ENCODE assay signal across 16 mouse cellular contexts in genomic region chr4:58518215-58518988, GRCm38 (mm10). TPM values are rescaled to one million over a fixed set of nuclear protein-coding genes. Genes with fewer than 3 reads are reported as not detected.
A peak's percentile ranks its signal among the peaks of the same experiment; 100 is the strongest.
DNase-seq lines count a peak whose midpoint lies in the region; ATAC-seq and TF ChIP-seq lines count a peak whose summit lies in the region.
"Had no signal": no experiment of that assay in that cellular context is flagged by ENCODE, and none has a peak within 500 bp of the region (broad histone marks: within the 10 kb centered on the region; RNA-seq: fewer than 3 reads in every experiment).

No protein-coding gene starts in this region.

- ATAC-seq in midbrain, embryonic 11.5 days (ENCODE audit: low FRiP score): no peak
- no peak for ATAC-seq in midbrain, postnatal 0 days (ENCODE audit: low FRiP score)
- peak; percentile 25; the same call in 1 of the 2 replicates for ATAC-seq in intestine, postnatal 0 days
- ATAC-seq in erythroid progenitor cell, adult 5-6 weeks (replicated peaks; ENCODE audit: low FRiP score, poor library complexity, severe bottlenecking): no peak
- ATAC-seq in cerebellum, adult (ENCODE audit: insufficient number of reproducible peaks, low FRiP score, low TSS enrichment): no peak
- no peak for ATAC-seq in liver, embryonic 12.5 days
- ATAC-seq: forebrain, postnatal 0 days had no signal

- H3K9me3 ChIP-seq in midbrain, embryonic 11.5 days (ENCODE audit: control insufficient read depth, low read length): no peaks in the 10 kb centered on the region; the same call in 1 of the 2 replicates
- H3K9me3 ChIP-seq in midbrain, postnatal 0 days (ENCODE audit: low read length): no peaks in the 10 kb centered on the region
- no peaks in the 10 kb centered on the region for H3K9me3 ChIP-seq in intestine, postnatal 0 days (ENCODE audit: control insufficient read depth)
- H3K9me3 ChIP-seq in liver, embryonic 12.5 days (replicated peaks): no peaks in the 10 kb centered on the region

- H3K36me3 ChIP-seq in midbrain, embryonic 11.5 days (ENCODE audit: control insufficient read depth, insufficient read depth, low read length): no peaks in the 10 kb centered on the region
- H3K36me3 ChIP-seq in midbrain, postnatal 0 days (ENCODE audit: insufficient read depth, low read length): no peaks in the 10 kb centered on the region
- no peaks in the 10 kb centered on the region; the same call in 1 of the 2 replicates for H3K36me3 ChIP-seq in intestine, postnatal 0 days (ENCODE audit: control insufficient read depth, insufficient read depth)
- no peaks in the 10 kb centered on the region for H3K36me3 ChIP-seq in liver, embryonic 12.5 days

- H3K4me3 ChIP-seq in midbrain, embryonic 11.5 days (ENCODE audit: low read depth, low read length): no peak overlapping the region
- H3K4me3 ChIP-seq in midbrain, postnatal 0 days (ENCODE audit: low read depth, low read length): no peak overlapping the region
- no peak overlapping the region for H3K4me3 ChIP-seq in intestine, postnatal 0 days (ENCODE audit: low read depth, low read length)
- no peak overlapping the region for H3K4me3 ChIP-seq in liver, embryonic 12.5 days
- H3K4me3 ChIP-seq: megakaryocyte, embryonic 14.5 days had no signal

- peak; percentile 13 to 29 for DNase-seq in cerebellum, postnatal 10 days
- no peak for DNase-seq in cerebellum, adult 18-20 months
- peak; percentile 28 for DNase-seq in midbrain, embryonic 11.5 days (ENCODE audit: low spot score, missing footprints)
- no peak for DNase-seq in midbrain, postnatal 0 days (ENCODE audit: low spot score)
- DNase-seq: adrenal gland, postnatal 14 days; forebrain, postnatal 0 days; gastrocnemius, postnatal 36 days; heart, postnatal 10 days; kidney, adult 18-20 months; lung, adult 2 months; spleen, adult 18-20 months had no signal

- H3K4me1 ChIP-seq in midbrain, embryonic 11.5 days (ENCODE audit: control insufficient read depth, insufficient read depth, low read length): no peaks in the 10 kb centered on the region
- no peaks in the 10 kb centered on the region for H3K4me1 ChIP-seq in midbrain, postnatal 0 days (ENCODE audit: insufficient read depth, low read length)
- peaks cover 2% of the 10 kb centered on the region; the same call in 1 of the 2 replicates for H3K4me1 ChIP-seq in intestine, postnatal 0 days (replicated peaks; ENCODE audit: control insufficient read depth, insufficient read depth, low read length)
- no peaks in the 10 kb centered on the region for H3K4me1 ChIP-seq in liver, embryonic 12.5 days

- H3K27ac ChIP-seq in midbrain, embryonic 11.5 days (ENCODE audit: low read depth, low read length): no peak overlapping the region
- no peak overlapping the region for H3K27ac ChIP-seq in midbrain, postnatal 0 days (ENCODE audit: low read depth, low read length)
- H3K27ac ChIP-seq in intestine, postnatal 0 days (ENCODE audit: low read depth, low read length): peak overlapping the region; percentile 21; the same call in 1 of the 2 replicates
- H3K27ac ChIP-seq in liver, embryonic 12.5 days: no peak overlapping the region

- H3K9ac ChIP-seq in midbrain, embryonic 11.5 days (ENCODE audit: low read length): no peak overlapping the region
- no peak overlapping the region for H3K9ac ChIP-seq in midbrain, postnatal 0 days (replicated peaks; ENCODE audit: low read length, poor library complexity, severe bottlenecking)
- H3K9ac ChIP-seq in intestine, postnatal 0 days (ENCODE audit: low read depth, low read length): no peak overlapping the region
- no peak overlapping the region for H3K9ac ChIP-seq in liver, embryonic 12.5 days
- H3K9ac ChIP-seq: forebrain, postnatal 0 days had no signal

- H3K4me2 ChIP-seq in midbrain, embryonic 11.5 days: no peak overlapping the region
- H3K4me2 ChIP-seq in midbrain, postnatal 0 days (ENCODE audit: low read depth, low read length, poor library complexity, severe bottlenecking): no peak overlapping the region
- H3K4me2 ChIP-seq in intestine, postnatal 0 days (replicated peaks; ENCODE audit: low read depth): no peak overlapping the region
- H3K4me2 ChIP-seq in liver, embryonic 12.5 days: no peak overlapping the region

- H3K27me3 ChIP-seq in midbrain, embryonic 11.5 days (ENCODE audit: control insufficient read depth, insufficient read depth, low read length): no peaks in the 10 kb centered on the region
- no peaks in the 10 kb centered on the region for H3K27me3 ChIP-seq in midbrain, postnatal 0 days (ENCODE audit: insufficient read depth, low read length)
- no peaks in the 10 kb centered on the region for H3K27me3 ChIP-seq in intestine, postnatal 0 days (replicated peaks; ENCODE audit: control insufficient read depth, insufficient read depth, low read length)
- H3K27me3 ChIP-seq in liver, embryonic 12.5 days (replicated peaks): no peaks in the 10 kb centered on the region
- H3K27me3 ChIP-seq: megakaryocyte, embryonic 14.5 days had no signal

- 53% methylated on average over 9 of the region's 9 CpGs for WGBS in midbrain, embryonic 11.5 days
- 48% methylated on average over 9 of the region's 9 CpGs for WGBS in midbrain, postnatal 0 days
- WGBS in intestine, postnatal 0 days: 44% methylated on average over 9 of the region's 9 CpGs
- 48% methylated on average over 9 of the region's 9 CpGs for WGBS in liver, embryonic 12.5 days (ENCODE audit: insufficient replicate concordance)

- TF ChIP-seq CTCF in midbrain, postnatal 0 days (IDR thresholded peaks at IDR 0.05): no peak
- TF ChIP-seq CTCF in intestine, postnatal 0 days (IDR thresholded peaks at IDR 0.05; ENCODE audit: low read depth): no peak

RNA-seq across cellular contexts. Expression of gene Lpar1, which starts 35.3 kb away (rescaled TPM):
- polyA plus RNA-seq in midbrain, embryonic 11.5 days (2014; fragmentation: Nextera tagmentation; extraction: Ambion mirVana): 45.2 and 50.7 TPM in 2 replicates
- 17.9 and 19.1 TPM in 2 replicates for total RNA-seq in midbrain, postnatal 0 days (2014; rRNA removed)
- 28.7 and 28.8 TPM in 2 replicates for polyA plus RNA-seq in midbrain, postnatal 0 days (2015; fragmentation: Nextera tagmentation; extraction: Ambion mirVana)
- 64.9 and 70.3 TPM in 2 replicates for polyA plus RNA-seq in intestine, postnatal 0 days (2015; fragmentation: Nextera tagmentation; extraction: Ambion mirVana)
- not detected in 2 replicates for total RNA-seq in erythroid progenitor cell, adult 5-6 weeks (2015; ENCODE audit: low replicate concordance)
- not detected in 2 replicates for total RNA-seq in erythroid progenitor cell, adult 5-6 weeks (2017; ENCODE audit: low replicate concordance)
- polyA plus RNA-seq in liver, embryonic 12.5 days (2016; fragmentation: Nextera tagmentation; extraction: Ambion mirVana): 8.8 and 10.9 TPM in 2 replicates

Comparison
In these comparisons a context has a peak if more than half of its experiments do, and no peak if none do; other contexts are left out.
1. DNase-seq: peak in cerebellum, postnatal 10 days (2 of 2) and midbrain, embryonic 11.5 days (single experiment); none in cerebellum, adult 18-20 months (0 of 2) and midbrain, postnatal 0 days (single experiment).